Mouse (Mus musculus): ENCODE results near the gene Med27. TPM values are rescaled to one million over a fixed set of nuclear protein-coding genes. Genes with fewer than 3 reads are reported as not detected.

The Med27 gene
- polyA plus RNA-seq, 1 experiment from 2014 or later: 90.9 TPM

GRCm38 (mm10) chr2:29486491-29486890 is 139.9 kb downstream of the Med27 start:
- Histone ChIP-seq H3K9ac (replicated peaks) (no peak overlapping the region), H3K36me3 (no peaks in the 10 kb centered on the region), H3K27ac (peak overlapping the region; percentile 42), H3K4me1 (replicated peaks) (peaks cover 74% of the 10 kb centered on the region), H3K9me3 (no peaks in the 10 kb centered on the region), H3K4me3 (replicated peaks) (no peak overlapping the region), H3K4me2 (replicated peaks) (no peak overlapping the region), H3K27me3 (no peaks in the 10 kb centered on the region)
- ATAC-seq: no peak
- 48% methylated on average over 7 of the region's 7 CpGs for WGBS

- WGBS: 63% methylated on average over 2 of the region's 2 CpGs
- H3K27ac ChIP-seq: 0 out of 2 replicates have a peak overlapping the region, but pooled peaks have one; percentile 48
- no peaks in the 10 kb centered on the region for H3K27me3 ChIP-seq
These were observed 141.0 kb downstream of the Med27 start for GRCm38 (mm10) chr2:29487652-29488051.

GRCm38 (mm10) chr2:29488379-29489236 is 142.0 kb downstream of the Med27 start:
- no peak for ATAC-seq
- no peak overlapping the region for H3K4me3 ChIP-seq (replicated peaks)
- H3K36me3 ChIP-seq: no peaks in the 10 kb centered on the region
- no peaks in the 10 kb centered on the region for H3K9me3 ChIP-seq
- peaks cover 70% of the 10 kb centered on the region for H3K4me1 ChIP-seq (replicated peaks)
- H3K27me3 ChIP-seq: no peaks in the 10 kb centered on the region
- H3K4me2 ChIP-seq (replicated peaks): no peak overlapping the region
- peak overlapping the region; percentile 44 for H3K27ac ChIP-seq
- no peak overlapping the region for H3K9ac ChIP-seq (replicated peaks)
- 67% methylated on average over 13 of the region's 13 CpGs for WGBS

More at GRCm38 (mm10) chr2:29487652-29488051, 141.0 kb downstream of the Med27 start:
- Histone ChIP-seq H3K9ac (replicated peaks) (no peak overlapping the region), H3K4me2 (replicated peaks) (no peak overlapping the region), H3K9me3 (no peaks in the 10 kb centered on the region), H3K4me1 (replicated peaks) (peaks cover 70% of the 10 kb centered on the region), H3K4me3 (replicated peaks) (no peak overlapping the region), H3K36me3 (no peaks in the 10 kb centered on the region)
- no peak for ATAC-seq

- H3K36me3 ChIP-seq: no peaks in the 10 kb centered on the region
- no peak overlapping the region for H3K4me3 ChIP-seq (replicated peaks)
- no peaks in the 10 kb centered on the region for H3K9me3 ChIP-seq
- H3K4me2 ChIP-seq (replicated peaks): no peak overlapping the region
- no peaks in the 10 kb centered on the region for H3K27me3 ChIP-seq
- 0 out of 2 replicates have a peak overlapping the region, but pooled peaks have one; percentile 26 for H3K27ac ChIP-seq
- WGBS: 76% methylated on average over 6 of the region's 6 CpGs
- H3K9ac ChIP-seq (replicated peaks): no peak overlapping the region
- H3K4me1 ChIP-seq (replicated peaks): peaks cover 75% of the 10 kb centered on the region
- no peak for ATAC-seq
These were observed 145.0 kb downstream of the Med27 start for GRCm38 (mm10) chr2:29491656-29492055.

- Histone ChIP-seq H3K27ac (peak overlapping the region; percentile 79), H3K9me3 (no peaks in the 10 kb centered on the region), H3K4me2 (replicated peaks) (0 out of 2 replicates have a peak overlapping the region, but pooled peaks have one; percentile 11), H3K36me3 (no peaks in the 10 kb centered on the region), H3K27me3 (no peaks in the 10 kb centered on the region), H3K9ac (replicated peaks) (peak overlapping the region; percentile 44), H3K4me3 (replicated peaks) (no peak overlapping the region), H3K4me1 (replicated peaks) (peaks cover 59% of the 10 kb centered on the region)
- peak; percentile 71 for ATAC-seq
- WGBS: 14% methylated on average over 9 of the region's 9 CpGs
These were observed 146.9 kb downstream of the Med27 start for GRCm38 (mm10) chr2:29493396-29494031.

GRCm38 (mm10) chr2:29495271-29495670 is 148.7 kb downstream of the Med27 start:
- Histone ChIP-seq H3K9ac (replicated peaks) (no peak overlapping the region), H3K27ac (no peak overlapping the region), H3K4me2 (replicated peaks) (no peak overlapping the region), H3K4me1 (replicated peaks) (peaks cover 48% of the 10 kb centered on the region), H3K4me3 (replicated peaks) (no peak overlapping the region), H3K27me3 (no peaks in the 10 kb centered on the region), H3K36me3 (peaks cover 5% of the 10 kb centered on the region; the same call in 1 of the 2 replicates), H3K9me3 (no peaks in the 10 kb centered on the region)
- ATAC-seq: peak; percentile 32; the same call in 1 of the 2 replicates
- WGBS: 92% methylated on average over 2 of the region's 2 CpGs

GRCm38 (mm10) chr2:29500601-29501350 is 154.2 kb downstream of the Med27 start:
- ATAC-seq: no peak
- peaks cover 9% of the 10 kb centered on the region; the same call in 1 of the 2 replicates for H3K36me3 ChIP-seq
- no peak overlapping the region for H3K9ac ChIP-seq (replicated peaks)
- no peak overlapping the region for H3K27ac ChIP-seq
- no peaks in the 10 kb centered on the region for H3K9me3 ChIP-seq
- H3K4me1 ChIP-seq (replicated peaks): peaks cover 44% of the 10 kb centered on the region
- H3K27me3 ChIP-seq: no peaks in the 10 kb centered on the region
- 57% methylated on average over 9 of the region's 9 CpGs for WGBS
- no peak overlapping the region for H3K4me2 ChIP-seq (replicated peaks)
- H3K4me3 ChIP-seq (replicated peaks): no peak overlapping the region

- no peaks in the 10 kb centered on the region for H3K9me3 ChIP-seq
- peaks cover 45% of the 10 kb centered on the region for H3K4me1 ChIP-seq (replicated peaks)
- no peak overlapping the region for H3K9ac ChIP-seq (replicated peaks)
- WGBS: 80% methylated on average over 4 of the region's 4 CpGs
- H3K36me3 ChIP-seq: peaks cover 9% of the 10 kb centered on the region; the same call in 1 of the 2 replicates
- H3K27ac ChIP-seq: no peak overlapping the region
- ATAC-seq: no peak
- no peak overlapping the region for H3K4me3 ChIP-seq (replicated peaks)
- H3K4me2 ChIP-seq (replicated peaks): no peak overlapping the region
- no peaks in the 10 kb centered on the region for H3K27me3 ChIP-seq
These were observed 154.8 kb downstream of the Med27 start for GRCm38 (mm10) chr2:29501381-29501780.

GRCm38 (mm10) chr2:29504848-29505247 is 158.2 kb downstream of the Med27 start:
- H3K4me2 ChIP-seq (replicated peaks): no peak overlapping the region
- H3K9ac ChIP-seq (replicated peaks): no peak overlapping the region
- peak overlapping the region; percentile 67 for H3K27ac ChIP-seq
- no peak overlapping the region for H3K4me3 ChIP-seq (replicated peaks)
- 51% methylated on average over 6 of the region's 6 CpGs for WGBS
- H3K9me3 ChIP-seq: no peaks in the 10 kb centered on the region
- H3K27me3 ChIP-seq: no peaks in the 10 kb centered on the region
- no peak; the same call in 1 of the 2 replicates for ATAC-seq
- peaks cover 71% of the 10 kb centered on the region for H3K4me1 ChIP-seq (replicated peaks)
- H3K36me3 ChIP-seq: peaks cover 15% of the 10 kb centered on the region

- ATAC-seq: no peak
- peak overlapping the region; percentile 67; the same call in 1 of the 2 replicates for H3K27ac ChIP-seq
These were observed 159.8 kb downstream of the Med27 start for GRCm38 (mm10) chr2:29506411-29506810.

GRCm38 (mm10) chr2:29513131-29513530 is 166.5 kb downstream of the Med27 start:
- Histone ChIP-seq H3K36me3 (peaks cover 7% of the 10 kb centered on the region; the same call in 1 of the 2 replicates), H3K4me2 (replicated peaks) (no peak overlapping the region), H3K4me1 (replicated peaks) (peaks cover 77% of the 10 kb centered on the region), H3K27ac (no peak overlapping the region), H3K27me3 (peaks cover 7% of the 10 kb centered on the region; the same call in 1 of the 2 replicates), H3K4me3 (replicated peaks) (no peak overlapping the region), H3K9ac (replicated peaks) (no peak overlapping the region), H3K9me3 (no peaks in the 10 kb centered on the region)
- no peak for ATAC-seq
- WGBS: 11% methylated on average over 7 of the region's 7 CpGs

More at GRCm38 (mm10) chr2:29506411-29506810, 159.8 kb downstream of the Med27 start:
- 31% methylated on average over 4 of the region's 4 CpGs for WGBS
- Histone ChIP-seq H3K4me1 (replicated peaks) (peaks cover 63% of the 10 kb centered on the region), H3K4me3 (replicated peaks) (no peak overlapping the region), H3K9me3 (no peaks in the 10 kb centered on the region), H3K4me2 (replicated peaks) (no peak overlapping the region), H3K9ac (replicated peaks) (no peak overlapping the region), H3K36me3 (peaks cover 12% of the 10 kb centered on the region; the same call in 1 of the 2 replicates), H3K27me3 (no peaks in the 10 kb centered on the region)

Data from midbrain, embryonic 13.5 days (tissue).